In the genomic region with DNA sequence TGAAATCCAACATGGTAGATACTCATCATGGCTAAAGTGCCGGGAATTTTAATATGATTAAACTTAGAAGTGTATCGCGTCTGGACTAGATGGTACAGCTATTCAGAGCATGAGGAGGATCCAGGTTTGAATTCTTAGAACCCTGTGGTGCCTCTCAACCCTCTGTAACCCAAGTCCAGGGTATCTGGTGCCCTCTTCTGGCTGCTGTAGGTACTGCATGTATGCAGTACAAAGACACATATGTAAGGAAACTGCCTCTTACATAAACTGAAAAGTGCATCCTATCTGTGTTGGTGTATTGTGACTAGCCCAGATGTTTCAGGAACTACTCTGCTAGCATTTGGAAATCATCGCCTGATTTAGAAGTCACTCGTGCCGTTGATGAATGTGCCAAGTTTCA, we compare ENCODE assay signal across 9 mouse cellular contexts.
DNase-seq lines count a peak whose midpoint lies in the region; ATAC-seq and TF ChIP-seq lines count a peak whose summit lies in the region.
"Had no signal": no experiment of that assay in that cellular context is flagged by ENCODE, and none has a peak within 500 bp of the region (broad histone marks: within the 10 kb centered on the region; RNA-seq: fewer than 3 reads in every experiment).

No protein-coding gene starts in this region.

- no peak overlapping the region for H3K4me2 ChIP-seq in kidney, postnatal 0 days (ENCODE audit: low read length)
- no peak overlapping the region for H3K4me2 ChIP-seq in kidney, embryonic 14.5 days (replicated peaks; ENCODE audit: low read depth, low read length)
- H3K4me2 ChIP-seq: heart, embryonic 13.5 days had no signal

- no peak overlapping the region for H3K4me3 ChIP-seq in kidney, postnatal 0 days (replicated peaks; ENCODE audit: low read depth, low read length)
- H3K4me3 ChIP-seq in kidney, embryonic 14.5 days (ENCODE audit: low read length), result no peak overlapping the region
- H3K4me3 ChIP-seq: heart, embryonic 13.5 days had no signal

- no peaks in the 10 kb centered on the region for H3K27me3 ChIP-seq in kidney, postnatal 0 days (ENCODE audit: insufficient read depth, low read length)
- 0 out of 2 replicates have a peak, but pooled peaks cover 2% of the 10 kb centered on the region for H3K27me3 ChIP-seq in kidney, embryonic 14.5 days (ENCODE audit: control insufficient read depth, insufficient read depth, low read length)

- DNase-seq in kidney, postnatal 0 days (ENCODE audit: low spot score), result peak; percentile 77
- DNase-seq in CD8-positive naive resting alpha-beta T cell, adult 2 months (ENCODE audit: low read depth in 2 of 2, low spot score in 2 of 2), result peak; percentile 65 to 72
- peak; percentile 46 for DNase-seq in adipocyte (ENCODE audit: low spot score)
- DNase-seq in embryo, embryonic 10 days (ENCODE audit: low spot score), result peak; percentile 86
- peak; percentile 88 for DNase-seq in mesoderm, embryonic 11.5 days (ENCODE audit: low read depth, low spot score)
- peak; percentile 75 for DNase-seq in thymus, postnatal 25 days

- H3K4me1 ChIP-seq in kidney, postnatal 0 days (replicated peaks; ENCODE audit: insufficient read depth, low read length), result peaks cover 14% of the 10 kb centered on the region
- peaks cover 28% of the 10 kb centered on the region for H3K4me1 ChIP-seq in kidney, embryonic 14.5 days (ENCODE audit: control insufficient read depth, insufficient read depth, low read length)

- ATAC-seq in kidney, postnatal 0 days (replicated peaks; ENCODE audit: low FRiP score, low read depth), result 0 out of 2 replicates have a peak, but pooled peaks have one; percentile 14
- ATAC-seq in kidney, embryonic 14.5 days (ENCODE audit: low FRiP score, low TSS enrichment), result no peak
- peak; percentile 42 to 68; a peak in 3 of 4 replicates for ATAC-seq in hematopoietic stem cell, adult 5-6 weeks (replicated peaks in 1 of 2; ENCODE audit: insufficient read depth in 1 of 2, low FRiP score in 2 of 2, low TSS enrichment in 1 of 2, low read depth in 1 of 2, poor library complexity in 2 of 2, severe bottlenecking in 2 of 2)

- H3K9ac ChIP-seq in kidney, postnatal 0 days (ENCODE audit: low read depth, low read length), result no peak overlapping the region
- H3K9ac ChIP-seq in kidney, embryonic 14.5 days (ENCODE audit: low read depth, low read length), result no peak overlapping the region
- H3K9ac ChIP-seq: heart, embryonic 13.5 days had no signal

- 40% methylated on average over 6 of the region's 6 CpGs for WGBS in kidney, postnatal 0 days
- WGBS in kidney, embryonic 14.5 days, result 35% methylated on average over 6 of the region's 6 CpGs

- no peaks in the 10 kb centered on the region for H3K9me3 ChIP-seq in kidney, postnatal 0 days (replicated peaks; ENCODE audit: low read length)
- no peaks in the 10 kb centered on the region for H3K9me3 ChIP-seq in kidney, embryonic 14.5 days (ENCODE audit: control insufficient read depth, low read length)
- H3K9me3 ChIP-seq: heart, embryonic 13.5 days had no signal

- TF ChIP-seq CTCF in kidney, postnatal 0 days (IDR thresholded peaks at IDR 0.05; ENCODE audit: low read depth), result peak; percentile 96

- no peak overlapping the region for H3K27ac ChIP-seq in kidney, postnatal 0 days
- no peak overlapping the region for H3K27ac ChIP-seq in kidney, embryonic 14.5 days (ENCODE audit: low read depth, low read length)
- H3K27ac ChIP-seq: heart, embryonic 13.5 days had no signal

- H3K36me3 ChIP-seq in kidney, postnatal 0 days (ENCODE audit: insufficient read depth, low read length), result no peaks in the 10 kb centered on the region
- H3K36me3 ChIP-seq in kidney, embryonic 14.5 days (ENCODE audit: control insufficient read depth, insufficient read depth, low read length), result no peaks in the 10 kb centered on the region
- H3K36me3 ChIP-seq: heart, embryonic 13.5 days had no signal
